Mouse (Mus musculus): Measurements from ENCODE around the gene Tbp. TPM values are rescaled to one million over a fixed set of nuclear protein-coding genes. Genes with fewer than 3 reads are reported as not detected.

Gene Tbp
- polyA plus RNA-seq, 1 experiment from 2014 or later, result 52.5 TPM

- H3K4me3 ChIP-seq (replicated peaks), result no peak overlapping the region
- H3K4me2 ChIP-seq (replicated peaks), result no peak overlapping the region
- 80% methylated on average over 5 of the region's 5 CpGs for WGBS
- H3K36me3 ChIP-seq, result peaks cover 84% of the 10 kb centered on the region
- H3K9me3 ChIP-seq (replicated peaks), result no peaks in the 10 kb centered on the region
- no peak overlapping the region for H3K27ac ChIP-seq (replicated peaks)
- H3K27me3 ChIP-seq, result no peaks in the 10 kb centered on the region
- H3K9ac ChIP-seq, result no peak overlapping the region
- no peaks in the 10 kb centered on the region for H3K4me1 ChIP-seq
- no peak for ATAC-seq (ENCODE audit: insufficient number of reproducible peaks, low FRiP score, low TSS enrichment, low read depth)
Observed at GRCm38 (mm10) chr17:15517776-15518175, 18.1 kb downstream of the Tbp start.

- no peak for ATAC-seq (ENCODE audit: insufficient number of reproducible peaks, low FRiP score, low TSS enrichment, low read depth)
- no peak overlapping the region for H3K4me2 ChIP-seq (replicated peaks)
- H3K9ac ChIP-seq, result no peak overlapping the region
- H3K4me3 ChIP-seq (replicated peaks), result no peak overlapping the region
- no peaks in the 10 kb centered on the region for H3K27me3 ChIP-seq
- no peak overlapping the region for H3K27ac ChIP-seq (replicated peaks)
- H3K36me3 ChIP-seq, result peaks cover 84% of the 10 kb centered on the region
- H3K4me1 ChIP-seq, result no peaks in the 10 kb centered on the region
- WGBS, result 94% methylated on average over 5 of the region's 5 CpGs
- H3K9me3 ChIP-seq (replicated peaks), result no peaks in the 10 kb centered on the region
Observed at GRCm38 (mm10) chr17:15518186-15518585, 18.5 kb downstream of the Tbp start.

GRCm38 (mm10) chr17:15518766-15519165 is 19.1 kb downstream of the Tbp start:
- H3K9me3 ChIP-seq (replicated peaks), result no peaks in the 10 kb centered on the region
- H3K27ac ChIP-seq (replicated peaks), result no peak overlapping the region
- ATAC-seq (ENCODE audit: insufficient number of reproducible peaks, low FRiP score, low TSS enrichment, low read depth), result no peak

GRCm38 (mm10) chr17:15526304-15526703 is 26.6 kb downstream of the Tbp start:
- Histone ChIP-seq H3K4me1 (peaks cover 11% of the 10 kb centered on the region; the same call in 1 of the 2 replicates), H3K27me3 (no peaks in the 10 kb centered on the region), H3K27ac (replicated peaks) (no peak overlapping the region), H3K4me3 (replicated peaks) (peak overlapping the region; percentile 73), H3K4me2 (replicated peaks) (peak overlapping the region; percentile 69), H3K9me3 (replicated peaks) (no peaks in the 10 kb centered on the region), H3K36me3 (peaks cover 21% of the 10 kb centered on the region), H3K9ac (peak overlapping the region; percentile 68; the same call in 1 of the 2 replicates)
- 11% methylated on average over 10 of the region's 10 CpGs for WGBS
- ATAC-seq (ENCODE audit: insufficient number of reproducible peaks, low FRiP score, low TSS enrichment, low read depth), result no peak

More at GRCm38 (mm10) chr17:15518766-15519165, 19.1 kb downstream of the Tbp start:
- H3K4me3 ChIP-seq (replicated peaks), result no peak overlapping the region
- no peak overlapping the region for H3K4me2 ChIP-seq (replicated peaks)
- H3K4me1 ChIP-seq, result no peaks in the 10 kb centered on the region
- H3K27me3 ChIP-seq, result no peaks in the 10 kb centered on the region
- peaks cover 79% of the 10 kb centered on the region for H3K36me3 ChIP-seq
- no peak overlapping the region for H3K9ac ChIP-seq
- WGBS, result 100% methylated on average over 1 of the region's 1 CpGs

GRCm38 (mm10) chr17:15526986-15527810 is 27.5 kb downstream of the Tbp start, which contains the start of gene Pdcd2:
Pdcd2 (minus strand) TSS chr17:15527301.
- Histone ChIP-seq H3K4me3 (replicated peaks) (peak within 1 kb of the TSS; percentile 73), H3K27ac (replicated peaks) (peak within 1 kb of the TSS; percentile 89), H3K9me3 (replicated peaks) (no peaks in the 10 kb centered on the region), H3K4me1 (peaks cover 11% of the 10 kb centered on the region; the same call in 1 of the 2 replicates), H3K36me3 (peaks cover 12% of the 10 kb centered on the region), H3K9ac (peak within 1 kb of the TSS; percentile 68), H3K4me2 (replicated peaks) (peak within 1 kb of the TSS; percentile 69), H3K27me3 (no peaks in the 10 kb centered on the region)
- WGBS, result under 1% methylated on average over 36 of the region's 55 CpGs
- ATAC-seq (ENCODE audit: insufficient number of reproducible peaks, low FRiP score, low TSS enrichment, low read depth), result peak; percentile 99

GRCm38 (mm10) chr17:15527811-15528136 is 28.1 kb downstream of the Tbp start:
- Histone ChIP-seq H3K4me2 (replicated peaks) (peak overlapping the region; percentile 69), H3K4me1 (peaks cover 11% of the 10 kb centered on the region; the same call in 1 of the 2 replicates), H3K9ac (peak overlapping the region; percentile 68), H3K36me3 (peaks cover 10% of the 10 kb centered on the region), H3K9me3 (replicated peaks) (0 out of 2 replicates have a peak, but pooled peaks cover under 1% of the 10 kb centered on the region), H3K27ac (replicated peaks) (peak overlapping the region; percentile 89; the same call in 1 of the 2 replicates), H3K27me3 (no peaks in the 10 kb centered on the region), H3K4me3 (replicated peaks) (peak overlapping the region; percentile 73)
- 51% methylated on average over 3 of the region's 3 CpGs for WGBS
- no peak for ATAC-seq (ENCODE audit: insufficient number of reproducible peaks, low FRiP score, low TSS enrichment, low read depth)

GRCm38 (mm10) chr17:15528887-15529286 is 29.2 kb downstream of the Tbp start:
- Histone ChIP-seq H3K4me2 (replicated peaks) (no peak overlapping the region), H3K36me3 (peaks cover 10% of the 10 kb centered on the region), H3K27ac (replicated peaks) (no peak overlapping the region), H3K4me1 (peaks cover 11% of the 10 kb centered on the region; the same call in 1 of the 2 replicates), H3K27me3 (no peaks in the 10 kb centered on the region), H3K4me3 (replicated peaks) (no peak overlapping the region), H3K9ac (no peak overlapping the region), H3K9me3 (replicated peaks) (0 out of 2 replicates have a peak, but pooled peaks cover 6% of the 10 kb centered on the region)
- 83% methylated on average over 2 of the region's 2 CpGs for WGBS
- ATAC-seq (ENCODE audit: insufficient number of reproducible peaks, low FRiP score, low TSS enrichment, low read depth), result no peak

GRCm38 (mm10) chr17:15530141-15530540 is 30.5 kb downstream of the Tbp start:
- Histone ChIP-seq H3K27ac (replicated peaks) (no peak overlapping the region), H3K36me3 (no peaks in the 10 kb centered on the region), H3K4me2 (replicated peaks) (no peak overlapping the region), H3K9me3 (replicated peaks) (0 out of 2 replicates have a peak, but pooled peaks cover 6% of the 10 kb centered on the region), H3K27me3 (peaks cover 3% of the 10 kb centered on the region; the same call in 1 of the 2 replicates), H3K4me3 (replicated peaks) (no peak overlapping the region), H3K9ac (no peak overlapping the region), H3K4me1 (peaks cover 11% of the 10 kb centered on the region; the same call in 1 of the 2 replicates)
- WGBS, result 7% methylated on average over 5 of the region's 5 CpGs
- no peak for ATAC-seq (ENCODE audit: insufficient number of reproducible peaks, low FRiP score, low TSS enrichment, low read depth)

- 0 out of 2 replicates have a peak, but pooled peaks cover 6% of the 10 kb centered on the region for H3K9me3 ChIP-seq (replicated peaks)
- peaks cover 8% of the 10 kb centered on the region for H3K27me3 ChIP-seq
- WGBS, result 57% methylated on average over 11 of the region's 11 CpGs
- ATAC-seq (ENCODE audit: insufficient number of reproducible peaks, low FRiP score, low TSS enrichment, low read depth), result no peak
- no peak overlapping the region for H3K9ac ChIP-seq
- no peaks in the 10 kb centered on the region for H3K36me3 ChIP-seq
- H3K27ac ChIP-seq (replicated peaks), result no peak overlapping the region
- no peak overlapping the region for H3K4me3 ChIP-seq (replicated peaks)
- no peaks in the 10 kb centered on the region for H3K4me1 ChIP-seq
- H3K4me2 ChIP-seq (replicated peaks), result no peak overlapping the region
Observed at GRCm38 (mm10) chr17:15535162-15535800, 35.6 kb downstream of the Tbp start.

- Histone ChIP-seq H3K4me2 (replicated peaks) (peak overlapping the region; percentile 95), H3K27me3 (peaks cover 8% of the 10 kb centered on the region), H3K36me3 (no peaks in the 10 kb centered on the region), H3K27ac (replicated peaks) (no peak overlapping the region), H3K4me1 (no peaks in the 10 kb centered on the region), H3K9ac (no peak overlapping the region), H3K9me3 (replicated peaks) (0 out of 2 replicates have a peak, but pooled peaks cover 6% of the 10 kb centered on the region), H3K4me3 (replicated peaks) (peak overlapping the region; percentile 49)
- 18% methylated on average over 8 of the region's 8 CpGs for WGBS
- no peak for ATAC-seq (ENCODE audit: insufficient number of reproducible peaks, low FRiP score, low TSS enrichment, low read depth)
Observed at GRCm38 (mm10) chr17:15535943-15536342, 36.3 kb downstream of the Tbp start.

- WGBS, result under 1% methylated on average over 33 of the region's 33 CpGs
- Histone ChIP-seq H3K27me3 (peaks cover 8% of the 10 kb centered on the region), H3K4me2 (replicated peaks) (peak overlapping the region; percentile 95), H3K4me1 (no peaks in the 10 kb centered on the region), H3K4me3 (replicated peaks) (peak overlapping the region; percentile 49), H3K27ac (replicated peaks) (no peak overlapping the region), H3K9me3 (replicated peaks) (0 out of 2 replicates have a peak, but pooled peaks cover 6% of the 10 kb centered on the region), H3K36me3 (no peaks in the 10 kb centered on the region), H3K9ac (no peak overlapping the region)
- ATAC-seq (ENCODE audit: insufficient number of reproducible peaks, low FRiP score, low TSS enrichment, low read depth), result no peak; the same call in 1 of the 2 replicates
Observed at GRCm38 (mm10) chr17:15536457-15536904, 36.8 kb downstream of the Tbp start.

All from embryonic facial prominence, embryonic 15.5 days (tissue).